Mouse (Mus musculus) cortical plate, adult 2 months (tissue): ENCODE results near the gene Cmtm6.

Source experiments
- CTCF ChIP-seq: fragments of 200-500 bp; IDR thresholded peaks from 2 replicates; pipeline ENCODE4 v1.5.1; 2011; ENCODE audit warnings: mild to moderate bottlenecking, control low read depth, low read length; ENCODE audit not compliant: insufficient read depth; ENCODE audit errors: extremely low read depth
- POLR2A ChIP-seq: fragments of 200-500 bp; IDR thresholded peaks from 2 replicates; pipeline ENCODE4 v1.6.1; 2011; ENCODE audit warnings: mild to moderate bottlenecking, low read length, control low read depth; ENCODE audit not compliant: insufficient read depth; ENCODE audit errors: extremely low read depth

GRCm38 (mm10) chr9:114752311-114752710 is 21.4 kb downstream of the Cmtm6 start:
- TF ChIP-seq CTCF (no peak), POLR2A (no peak)
